Mouse (Mus musculus) MEL (cell line): ENCODE measurements around the gene Ldhc. TPM values are rescaled to one million over a fixed set of nuclear protein-coding genes. Genes with fewer than 3 reads are reported as not detected.

Source experiments
- DNase-seq: peaks from one replicate; pipeline ENCODE4 v3.0.0; 2011; ENCODE audit warnings: low read depth, low spot score
- H3K27ac ChIP-seq: 2 replicates; pipeline ENCODE4 v1.5.1; 2012; ENCODE audit warnings: low read depth, mild to moderate bottlenecking, control low read depth, low read length, moderate library complexity; ENCODE audit not compliant: control insufficient read depth
- H3K27me3 ChIP-seq, 2 experiments: fragments of 150-350 bp in 1 of 2; sonication (generic) in 1 of 2; 2 replicates each; pipeline ENCODE4 v1.6.1; 2012; ENCODE audit warnings: low read length in 2 of 2, mild to moderate bottlenecking in 2 of 2, improper control_type of control experiment in 1 of 2, moderate library complexity in 1 of 2; ENCODE audit not compliant: insufficient read depth in 2 of 2, control insufficient read depth in 1 of 2
- H3K36me3 ChIP-seq, 2 experiments: 2 replicates each; pipeline ENCODE4 v1.6.1; 2012 to 2014; ENCODE audit warnings: low read length in 2 of 2, improper control_type of control experiment in 1 of 2, inconsistent platforms in 1 of 2, mild to moderate bottlenecking in 1 of 2; ENCODE audit not compliant: insufficient read depth in 2 of 2, control insufficient read depth in 1 of 2
- H3K4me1 ChIP-seq, 2 experiments: fragments of 150-350 bp in 1 of 2; sonication (generic) in 1 of 2; 2 replicates each; pipeline ENCODE4 v1.6.1; 2012; ENCODE audit warnings: low read length in 2 of 2, improper control_type of control experiment in 1 of 2, mild to moderate bottlenecking in 1 of 2; ENCODE audit not compliant: insufficient read depth in 2 of 2, control insufficient read depth in 1 of 2
- H3K4me3 ChIP-seq, 2 experiments: fragments of 150-350 bp in 1 of 2; sonication (generic) in 1 of 2; 2 replicates each; pipeline ENCODE4 v1.5.1; 2012; ENCODE audit warnings: low read depth in 2 of 2, low read length in 2 of 2, mild to moderate bottlenecking in 2 of 2, moderate library complexity in 2 of 2, control low read depth in 1 of 2, improper control_type of control experiment in 1 of 2; ENCODE audit not compliant: control insufficient read depth in 1 of 2, insufficient read depth in 1 of 2
- H3K79me2 ChIP-seq: 2 replicates; pipeline ENCODE4 v1.6.1; 2012; ENCODE audit warnings: mild to moderate bottlenecking, low read length, moderate library complexity; ENCODE audit not compliant: control insufficient read depth, poor library complexity, insufficient read depth
- H3K9ac ChIP-seq: 2 replicates; pipeline ENCODE4 v1.6.1; 2012; ENCODE audit warnings: low read depth, mild to moderate bottlenecking, control low read depth, low read length, moderate library complexity; ENCODE audit not compliant: control insufficient read depth, poor library complexity, severe bottlenecking
- H3K9me3 ChIP-seq: fragments of 150-350 bp; sonication (generic); replicated peaks from 2 replicates; pipeline ENCODE4 v1.6.1; 2012; ENCODE audit warnings: mild to moderate bottlenecking, low read length, improper control_type of control experiment, moderate library complexity; ENCODE audit not compliant: insufficient read depth
- BHLHE40 ChIP-seq: IDR thresholded peaks from 2 replicates; pipeline ENCODE4 v1.6.1; 2012; ENCODE audit warnings: low read depth, mild to moderate bottlenecking, inconsistent platforms, low read length, improper control_type of control experiment, borderline replicate concordance
- CHD1 ChIP-seq: IDR thresholded peaks from 2 replicates; pipeline ENCODE4 v1.6.1; 2012; ENCODE audit warnings: low read depth, mild to moderate bottlenecking, inconsistent platforms, low read length, improper control_type of control experiment
- CHD2 ChIP-seq: IDR thresholded peaks from 2 replicates; pipeline ENCODE4 v1.6.1; 2011; ENCODE audit warnings: low read length, improper control_type of control experiment
- ELF1 ChIP-seq: IDR thresholded peaks from 2 replicates; pipeline ENCODE4 v1.6.1; 2014; ENCODE audit warnings: low read depth, mild to moderate bottlenecking, inconsistent platforms, low read length, improper control_type of control experiment, moderate library complexity
- EP300 ChIP-seq, 2 experiments: IDR thresholded peaks; 2 replicates each; pipeline ENCODE4 v1.6.1; 2011; ENCODE audit warnings: improper control_type of control experiment in 2 of 2, low read length in 2 of 2, low read depth in 1 of 2, mild to moderate bottlenecking in 1 of 2
- ETS1 ChIP-seq: IDR thresholded peaks from 2 replicates; pipeline ENCODE4 v1.6.1; 2012; ENCODE audit warnings: low read depth, mild to moderate bottlenecking, inconsistent platforms, low read length, improper control_type of control experiment, moderate library complexity
- JUND ChIP-seq: IDR thresholded peaks from 2 replicates; pipeline ENCODE4 v1.6.1; 2011; ENCODE audit warnings: low read depth, mild to moderate bottlenecking, improper control_type of control experiment, low read length
- MAZ ChIP-seq: IDR thresholded peaks from 2 replicates; pipeline ENCODE4 v1.6.1; 2012; ENCODE audit warnings: low read depth, mild to moderate bottlenecking, inconsistent platforms, low read length, improper control_type of control experiment
- MXI1 ChIP-seq: IDR thresholded peaks from 2 replicates; pipeline ENCODE4 v1.6.1; 2011; ENCODE audit warnings: mild to moderate bottlenecking, low read depth, low read length, improper control_type of control experiment
- MYB ChIP-seq: IDR thresholded peaks from 2 replicates; pipeline ENCODE4 v1.6.1; 2011; ENCODE audit warnings: mild to moderate bottlenecking, low read depth, low read length, improper control_type of control experiment
- POLR2AphosphoS2 ChIP-seq: IDR thresholded peaks from 2 replicates; pipeline ENCODE4 v1.6.1; 2011; ENCODE audit warnings: low read length, improper control_type of control experiment
- RAD21 ChIP-seq: IDR thresholded peaks from 2 replicates; pipeline ENCODE4 v1.6.1; 2011; ENCODE audit warnings: mild to moderate bottlenecking, low read depth, low read length, improper control_type of control experiment
- RCOR1 ChIP-seq: IDR thresholded peaks from 2 replicates; pipeline ENCODE4 v1.6.1; 2012; ENCODE audit warnings: low read depth, mild to moderate bottlenecking, inconsistent platforms, low read length, improper control_type of control experiment
- SIN3A ChIP-seq: IDR thresholded peaks from 2 replicates; pipeline ENCODE4 v1.6.1; 2012; ENCODE audit warnings: low read length, improper control_type of control experiment, inconsistent platforms
- TAL1 ChIP-seq: IDR thresholded peaks from 2 replicates; pipeline ENCODE4 v1.6.1; 2012; ENCODE audit warnings: mild to moderate bottlenecking, inconsistent platforms, low read length, moderate library complexity, mixed read lengths
- USF1 ChIP-seq: IDR thresholded peaks from 2 replicates; pipeline ENCODE4 v1.6.1; 2014; ENCODE audit warnings: low read depth, mild to moderate bottlenecking, inconsistent platforms, low read length, improper control_type of control experiment, moderate library complexity
- USF2 ChIP-seq, 2 experiments: IDR thresholded peaks; 2 replicates each; pipeline ENCODE4 v1.6.1; 2011 to 2012; ENCODE audit warnings: improper control_type of control experiment in 2 of 2, low read length in 2 of 2, borderline replicate concordance in 1 of 2, inconsistent platforms in 1 of 2, low read depth in 1 of 2, mild to moderate bottlenecking in 1 of 2; ENCODE audit not compliant: insufficient read depth in 1 of 2
- ZC3H11A ChIP-seq: IDR thresholded peaks from 2 replicates; pipeline ENCODE4 v1.6.1; 2012; ENCODE audit warnings: low read depth, mild to moderate bottlenecking, inconsistent platforms, low read length, improper control_type of control experiment
- ZMIZ1 ChIP-seq: IDR thresholded peaks from 2 replicates; pipeline ENCODE4 v1.6.1; 2012; ENCODE audit warnings: low read depth, mild to moderate bottlenecking, inconsistent platforms, low read length, improper control_type of control experiment, moderate library complexity
- polyA plus RNA-seq, 2 experiments: library from polyadenylated mRNA; stranded (reverse) in 1 of 2; unstranded in 1 of 2; fragments of >175 nt in 1 of 2; fragments of >200 nt in 1 of 2; gene quantifications; 2 replicates each; pipeline versions ENCODE4 v1.2.1 to v1.2.4; 2012; ENCODE audit warnings: low replicate concordance in 2 of 2, low read depth in 1 of 2; ENCODE audit not compliant: insufficient read length in 2 of 2, insufficient read depth in 1 of 2, missing spikeins in 1 of 2
- total RNA-seq: library from RNA; depleted of rRNA; stranded (reverse); fragments of 300-350 nt; gene quantifications from 2 replicates; pipeline ENCODE4 v1.2.3, GENCODE M21; 2012

The Ldhc gene
- total and polyA plus RNA-seq, 3 experiments = not detected

DNA sequence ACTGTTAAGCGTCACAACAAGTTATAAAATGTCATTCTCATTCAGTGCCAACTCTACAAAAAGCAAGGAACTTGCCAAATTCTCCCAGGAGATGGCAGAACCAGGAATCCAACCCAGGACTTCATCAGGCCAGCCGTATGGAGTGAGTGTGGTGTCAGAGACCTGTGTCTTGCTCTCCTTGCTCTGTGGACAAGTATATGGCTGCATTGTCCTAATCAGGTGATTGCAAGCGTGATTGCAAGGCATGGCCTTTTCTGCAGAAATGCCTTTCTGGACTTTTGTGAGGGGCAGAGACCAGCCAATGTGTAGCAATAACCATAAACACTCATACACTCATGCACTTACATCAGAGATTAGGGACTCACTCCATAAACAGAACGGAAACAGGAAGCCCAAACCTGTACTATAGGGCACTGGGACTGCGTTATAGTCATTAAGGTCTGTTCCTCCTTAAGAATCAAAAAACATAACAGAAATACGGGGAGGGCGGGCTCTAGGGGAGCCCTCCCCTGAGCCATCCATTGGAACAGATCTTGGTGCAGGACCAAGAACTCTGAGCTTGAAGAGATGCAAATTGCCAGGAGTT lies 27.2 kb upstream of the Ldhc start:
- DNase-seq = peak; percentile 69
- H3K27me3 ChIP-seq = no peaks in the 10 kb centered on the region
- peak overlapping the region; percentile 23; the same call in 1 of the 2 replicates for H3K9ac ChIP-seq
- H3K4me1 ChIP-seq = peaks cover 21 to 40% of the 10 kb centered on the region in 2 experiments
- peak overlapping the region; percentile 65 for H3K27ac ChIP-seq
- no peak overlapping the region for H3K4me3 ChIP-seq
- H3K9me3 ChIP-seq = no peaks in the 10 kb centered on the region
- no peaks in the 10 kb centered on the region for H3K79me2 ChIP-seq
- TF ChIP-seq RAD21 (no peak), ZMIZ1 (no peak), EP300 (IDR thresholded peaks at IDR 0.05; ENCODE audit: low read depth in 1 of 2, low read length in 2 of 2) (no peak), POLR2AphosphoS2 (no peak), CHD2 (no peak), ELF1 (peak; percentile 61), CHD1 (no peak), JUND (0 out of 2 replicates have a peak, but pooled peaks have one; percentile 25), ETS1 (no peak), BHLHE40 (no peak), SIN3A (no peak), USF1 (0 out of 2 replicates have a peak, but pooled peaks have one; percentile 1)
- peaks cover 0 to 20% of the 10 kb centered on the region in 2 experiments; a peak in 2 of 4 replicates for H3K36me3 ChIP-seq

DNA sequence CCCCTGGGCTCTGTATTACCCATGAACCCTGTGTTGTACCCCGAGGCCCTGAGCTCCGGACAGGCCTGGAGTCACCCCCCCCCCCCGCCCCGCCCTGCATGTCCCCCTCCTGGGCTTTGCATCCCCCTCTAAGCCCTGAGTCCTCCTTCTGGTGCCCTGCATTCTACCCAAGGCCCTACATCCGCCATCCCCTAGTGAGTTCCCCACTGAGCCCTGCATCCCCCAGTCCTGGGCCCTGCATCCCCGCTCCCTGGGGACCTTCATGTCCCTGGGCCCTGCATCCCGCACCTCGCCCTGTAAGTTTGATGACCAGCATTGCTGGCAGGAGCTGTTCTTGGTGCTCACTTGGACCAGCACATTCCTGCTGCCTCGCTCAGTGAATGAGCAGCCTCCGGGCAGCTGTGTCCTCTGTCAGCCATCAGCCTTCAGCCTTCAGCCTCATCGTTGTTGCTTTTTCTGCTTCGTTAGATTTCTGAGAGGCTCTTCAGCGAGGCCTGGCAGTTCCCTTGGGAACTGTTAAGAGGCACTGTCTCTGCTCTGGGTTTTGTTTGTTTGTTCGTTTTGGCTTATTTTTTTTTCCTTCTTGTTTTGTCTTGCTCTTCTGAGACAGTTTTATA lies 25.9 kb upstream of the Ldhc start:
- Histone ChIP-seq H3K4me1 (peaks cover 29 to 48% of the 10 kb centered on the region in 2 experiments), H3K36me3 (peaks cover 0 to 27% of the 10 kb centered on the region in 2 experiments; a peak in 2 of 4 replicates), H3K27ac (no peak overlapping the region), H3K4me3 (no peak overlapping the region), H3K27me3 (no peaks in the 10 kb centered on the region), H3K9ac (no peak overlapping the region), H3K9me3 (no peaks in the 10 kb centered on the region), H3K79me2 (no peaks in the 10 kb centered on the region)
- no peak for DNase-seq
- TF ChIP-seq MXI1 (no peak), RAD21 (no peak), MAZ (no peak), MYB (no peak), ZC3H11A (no peak), ELF1 (no peak), TAL1 (no peak), USF2 (IDR thresholded peaks at IDR 0.05; ENCODE audit: borderline replicate concordance in 1 of 2, insufficient read depth in 1 of 2, low read depth in 1 of 2, low read length in 2 of 2) (no peak), ZMIZ1 (no peak), RCOR1 (no peak), CHD2 (no peak)
